Mouse (Mus musculus): ENCODE measurements around the gene Dazl. TPM values are rescaled to one million over a fixed set of nuclear protein-coding genes. Genes with fewer than 3 reads are reported as not detected.
A peak's percentile ranks its signal among the peaks of the same experiment; 100 is the strongest.

Dazl gene
- total RNA-seq (2021) (under 1 TPM; 0.08 to 0.18 TPM), polyA plus RNA-seq (2012; rRNA removed) (0.06 and 0.23 TPM in 2 replicates)
- long read RNA-seq, result 0 reads

GRCm38 (mm10) chr17:50293241-50293731 is at the start of gene Dazl:
TSS of gene Dazl (minus strand) at chr17:50293636.
- Histone ChIP-seq H3K36me3 (ENCODE audit: control insufficient read depth, insufficient read depth, low read length) (no peaks in the 10 kb centered on the region), H3K4me3 (peak within 1 kb of the TSS; percentile 61), H3K27ac (peak within 1 kb of the TSS; percentile 51), H3K4me1 (ENCODE audit: control insufficient read depth, insufficient read depth, low read length) (no peaks in the 10 kb centered on the region), H3K27me3 (ENCODE audit: control insufficient read depth, insufficient read depth, low read length) (no peaks in the 10 kb centered on the region), H3K9ac (ENCODE audit: low read depth, low read length) (peak within 1 kb of the TSS; percentile 74), H3K79me2 (replicated peaks; ENCODE audit: control insufficient read depth, insufficient read depth, low read length) (no peaks in the 10 kb centered on the region)
- intact Hi-C loops (cut with DNase I), result loop anchor here (5.0 kb wide), 3 partner anchors 39 to 341 kb away; no protein-coding TSS in a partner anchor
- TF ChIP-seq CTCF (IDR thresholded peaks at IDR 0.05) (no peak), EP300 (IDR thresholded peaks at IDR 0.05; ENCODE audit: insufficient read depth, low read depth, low read length) (no peak), POLR2A (IDR thresholded peaks at IDR 0.05; ENCODE audit: insufficient read depth, low read depth, low read length) (no peak)
- WGBS, result 94% methylated on average over 43 of the region's 43 CpGs
- DNase-seq, result peak; percentile 6 to 20

- Histone ChIP-seq H3K4me1 (ENCODE audit: control insufficient read depth, insufficient read depth, low read length) (no peaks in the 10 kb centered on the region), H3K9ac (ENCODE audit: low read depth, low read length) (no peak overlapping the region), H3K27ac (no peak overlapping the region), H3K79me2 (replicated peaks; ENCODE audit: control insufficient read depth, insufficient read depth, low read length) (no peaks in the 10 kb centered on the region), H3K36me3 (ENCODE audit: control insufficient read depth, insufficient read depth, low read length) (no peaks in the 10 kb centered on the region), H3K27me3 (ENCODE audit: control insufficient read depth, insufficient read depth, low read length) (no peaks in the 10 kb centered on the region), H3K4me3 (no peak overlapping the region)
- intact Hi-C loops (cut with DNase I), result no loop called here
- no peak for DNase-seq
- 91% methylated on average over 11 of the region's 11 CpGs for WGBS
- TF ChIP-seq CTCF (IDR thresholded peaks at IDR 0.05) (no peak), POLR2A (IDR thresholded peaks at IDR 0.05; ENCODE audit: insufficient read depth, low read depth, low read length) (no peak), EP300 (IDR thresholded peaks at IDR 0.05; ENCODE audit: insufficient read depth, low read depth, low read length) (no peak)
Observed at GRCm38 (mm10) chr17:50341850-50342544, 48.6 kb upstream of the Dazl start.

GRCm38 (mm10) chr17:50338901-50339300 is 45.5 kb upstream of the Dazl start:
- intact Hi-C loops (cut with DNase I), result no loop called here
- Histone ChIP-seq H3K79me2 (replicated peaks; ENCODE audit: control insufficient read depth, insufficient read depth, low read length) (no peaks in the 10 kb centered on the region), H3K4me1 (ENCODE audit: control insufficient read depth, insufficient read depth, low read length) (no peaks in the 10 kb centered on the region), H3K9ac (ENCODE audit: low read depth, low read length) (no peak overlapping the region), H3K27ac (no peak overlapping the region), H3K36me3 (ENCODE audit: control insufficient read depth, insufficient read depth, low read length) (no peaks in the 10 kb centered on the region), H3K27me3 (ENCODE audit: control insufficient read depth, insufficient read depth, low read length) (no peaks in the 10 kb centered on the region), H3K4me3 (no peak overlapping the region)
- no peak for TF ChIP-seq EP300 (IDR thresholded peaks at IDR 0.05; ENCODE audit: insufficient read depth, low read depth, low read length)
- no peak for TF ChIP-seq POLR2A (IDR thresholded peaks at IDR 0.05; ENCODE audit: insufficient read depth, low read depth, low read length)
- TF ChIP-seq CTCF (IDR thresholded peaks at IDR 0.05), result no peak
- DNase-seq, result no peak
- WGBS, result 81% methylated on average over 7 of the region's 7 CpGs

GRCm38 (mm10) chr17:50335776-50336175 is 42.3 kb upstream of the Dazl start:
- Histone ChIP-seq H3K9ac (ENCODE audit: low read depth, low read length) (no peak overlapping the region), H3K27ac (no peak overlapping the region), H3K4me3 (no peak overlapping the region), H3K27me3 (ENCODE audit: control insufficient read depth, insufficient read depth, low read length) (no peaks in the 10 kb centered on the region), H3K79me2 (replicated peaks; ENCODE audit: control insufficient read depth, insufficient read depth, low read length) (no peaks in the 10 kb centered on the region), H3K4me1 (ENCODE audit: control insufficient read depth, insufficient read depth, low read length) (no peaks in the 10 kb centered on the region), H3K36me3 (ENCODE audit: control insufficient read depth, insufficient read depth, low read length) (no peaks in the 10 kb centered on the region)
- no peak for DNase-seq
- intact Hi-C loops (cut with DNase I), result no loop called here
- WGBS, result 88% methylated on average over 2 of the region's 2 CpGs
- peak; percentile 53 for TF ChIP-seq CTCF (IDR thresholded peaks at IDR 0.05)
- no peak for TF ChIP-seq POLR2A (IDR thresholded peaks at IDR 0.05; ENCODE audit: insufficient read depth, low read depth, low read length)
- TF ChIP-seq EP300 (IDR thresholded peaks at IDR 0.05; ENCODE audit: insufficient read depth, low read depth, low read length), result no peak

- WGBS, result 83% methylated on average over 5 of the region's 5 CpGs
- H3K27ac ChIP-seq, result no peak overlapping the region
- TF ChIP-seq EP300 (IDR thresholded peaks at IDR 0.05; ENCODE audit: insufficient read depth, low read depth, low read length), result no peak
- no peak for TF ChIP-seq POLR2A (IDR thresholded peaks at IDR 0.05; ENCODE audit: insufficient read depth, low read depth, low read length)
- no peak for TF ChIP-seq CTCF (IDR thresholded peaks at IDR 0.05)
- H3K27me3 ChIP-seq (ENCODE audit: control insufficient read depth, insufficient read depth, low read length), result no peaks in the 10 kb centered on the region
- H3K4me1 ChIP-seq (ENCODE audit: control insufficient read depth, insufficient read depth, low read length), result no peaks in the 10 kb centered on the region
- H3K4me3 ChIP-seq, result no peak overlapping the region
- no peak for DNase-seq
- H3K9ac ChIP-seq (ENCODE audit: low read depth, low read length), result no peak overlapping the region
- intact Hi-C loops (cut with DNase I), result loop anchor here (5.0 kb wide), 1 partner anchor 42 kb away; the partner anchor contains the start of gene Dazl
- H3K79me2 ChIP-seq (replicated peaks; ENCODE audit: control insufficient read depth, insufficient read depth, low read length), result no peaks in the 10 kb centered on the region
- no peaks in the 10 kb centered on the region for H3K36me3 ChIP-seq (ENCODE audit: control insufficient read depth, insufficient read depth, low read length)
Observed at GRCm38 (mm10) chr17:50334694-50335093, 41.3 kb upstream of the Dazl start.

- no peak for DNase-seq
- 33% methylated on average over 7 of the region's 7 CpGs for WGBS
- TF ChIP-seq CTCF (IDR thresholded peaks at IDR 0.05) (no peak), EP300 (IDR thresholded peaks at IDR 0.05; ENCODE audit: insufficient read depth, low read depth, low read length) (no peak), POLR2A (IDR thresholded peaks at IDR 0.05; ENCODE audit: insufficient read depth, low read depth, low read length) (no peak)
- Histone ChIP-seq H3K79me2 (replicated peaks; ENCODE audit: control insufficient read depth, insufficient read depth, low read length) (no peaks in the 10 kb centered on the region), H3K36me3 (ENCODE audit: control insufficient read depth, insufficient read depth, low read length) (no peaks in the 10 kb centered on the region), H3K27ac (no peak overlapping the region), H3K27me3 (ENCODE audit: control insufficient read depth, insufficient read depth, low read length) (no peaks in the 10 kb centered on the region), H3K4me1 (ENCODE audit: control insufficient read depth, insufficient read depth, low read length) (no peaks in the 10 kb centered on the region), H3K9ac (ENCODE audit: low read depth, low read length) (no peak overlapping the region), H3K4me3 (no peak overlapping the region)
- intact Hi-C loops (cut with DNase I), result loop anchor here (5.0 kb wide), 1 partner anchor 40 kb away; the partner anchor contains the start of gene Dazl
Observed at GRCm38 (mm10) chr17:50332012-50332300, 38.5 kb upstream of the Dazl start.

Data from heart, adult 2 months (tissue).